27 mouse cellular contexts compared by ENCODE assay signal in genomic region chr12:101893296-101893695, GRCm38 (mm10). TPM values are rescaled to one million over a fixed set of nuclear protein-coding genes. Genes with fewer than 3 reads are reported as not detected.
A peak's percentile ranks its signal among the peaks of the same experiment; 100 is the strongest.
DNase-seq lines count a peak whose midpoint lies in the region; ATAC-seq and TF ChIP-seq lines count a peak whose summit lies in the region.
"Had no signal": no experiment of that assay in that cellular context is flagged by ENCODE, and none has a peak within 500 bp of the region (broad histone marks: within the 10 kb centered on the region; RNA-seq: fewer than 3 reads in every experiment).

No protein-coding gene starts in this region.

- TF ChIP-seq CTCF in kidney, postnatal 0 days (IDR thresholded peaks at IDR 0.05; ENCODE audit: low read depth), result no peak
- no peak for TF ChIP-seq CTCF in left cerebral cortex, adult 2 months (IDR thresholded peaks at IDR 0.05)

- no peaks in the 10 kb centered on the region for H3K9me3 ChIP-seq in kidney, postnatal 0 days (replicated peaks; ENCODE audit: low read length)
- H3K9me3 ChIP-seq: forebrain, embryonic 10.5 days; G1E; heart, embryonic 12.5 days; limb, embryonic 13.5 days; liver, embryonic 13.5 days; midbrain, embryonic 12.5 days had no signal

- H3K4me1 ChIP-seq in kidney, postnatal 0 days (replicated peaks; ENCODE audit: insufficient read depth, low read length), result no peaks in the 10 kb centered on the region
- H3K4me1 ChIP-seq: forebrain, embryonic 10.5 days; heart, embryonic 12.5 days; limb, embryonic 13.5 days; liver, embryonic 13.5 days; midbrain, embryonic 12.5 days had no signal

- DNase-seq in kidney, postnatal 0 days (ENCODE audit: low spot score), result peak; percentile 8
- no peak for DNase-seq in kidney, postnatal 10 days
- peak; percentile 28 to 29 for DNase-seq in left cerebral cortex, adult 2 months (ENCODE audit: extremely low spot score in 1 of 2, low spot score in 2 of 2)
- DNase-seq in left cerebral cortex, postnatal 10 days (ENCODE audit: extremely low spot score in 1 of 2, low spot score in 2 of 2), result no peak
- DNase-seq in brain, adult 2 months (ENCODE audit: low read depth, low spot score), result peak; percentile 79
- DNase-seq in telencephalon, adult 2 months (ENCODE audit: low read depth, low spot score), result peak; percentile 36
- DNase-seq in spleen, postnatal 14 days (ENCODE audit: low spot score in 2 of 2), result no peak
- DNase-seq: adrenal gland, adult 2 months; B cell, adult 2 months; cerebellum, adult 18-20 months; cerebellum, postnatal 14 days; gastrocnemius, postnatal 14 days; heart, adult 18-20 months; heart, postnatal 10 days; liver, embryonic 13.5 days; lung, adult 2 months; lung, postnatal 14 days had no signal

- no peaks in the 10 kb centered on the region for H3K27me3 ChIP-seq in kidney, postnatal 0 days (ENCODE audit: insufficient read depth, low read length)
- H3K27me3 ChIP-seq: CH12.LX; heart, embryonic 12.5 days; limb, embryonic 13.5 days; liver, embryonic 13.5 days; midbrain, embryonic 12.5 days; Patski had no signal

- H3K9ac ChIP-seq in kidney, postnatal 0 days (ENCODE audit: low read depth, low read length), result no peak overlapping the region
- H3K9ac ChIP-seq: heart, embryonic 12.5 days; limb, embryonic 13.5 days; liver, embryonic 13.5 days; midbrain, embryonic 12.5 days had no signal

- H3K4me2 ChIP-seq in kidney, postnatal 0 days (ENCODE audit: low read length), result no peak overlapping the region
- H3K4me2 ChIP-seq: heart, embryonic 12.5 days; limb, embryonic 13.5 days; liver, embryonic 13.5 days; midbrain, embryonic 12.5 days had no signal

- WGBS in kidney, postnatal 0 days, result 67% methylated on average over 8 of the region's 8 CpGs

- no peak overlapping the region for H3K27ac ChIP-seq in kidney, postnatal 0 days
- peak overlapping the region; percentile 20; the same call in 1 of the 2 replicates for H3K27ac ChIP-seq in left cerebral cortex, adult 2 months
- H3K27ac ChIP-seq: forebrain, embryonic 10.5 days; hindbrain, postnatal 0 days; limb, embryonic 13.5 days; liver, embryonic 13.5 days; midbrain, embryonic 12.5 days had no signal

- intact Hi-C loops in left cerebral cortex, adult 2 months (cut with DNase I), result no loop called here
- intact Hi-C loops in left cerebral cortex, postnatal 10 days (cut with DNase I), result no loop called here

- H3K4me3 ChIP-seq in kidney, postnatal 0 days (replicated peaks; ENCODE audit: low read depth, low read length), result no peak overlapping the region
- H3K4me3 ChIP-seq in left cerebral cortex, adult 2 months, result no peak overlapping the region
- H3K4me3 ChIP-seq: forebrain, embryonic 10.5 days; heart, embryonic 12.5 days; limb, embryonic 13.5 days; liver, embryonic 13.5 days; midbrain, embryonic 12.5 days had no signal

- ATAC-seq in kidney, postnatal 0 days (replicated peaks; ENCODE audit: low FRiP score, low read depth), result no peak
- ATAC-seq: forebrain, embryonic 16.5 days; hindbrain, postnatal 0 days; intestine, embryonic 16.5 days; Patski had no signal

- peaks cover 16% of the 10 kb centered on the region for H3K36me3 ChIP-seq in kidney, postnatal 0 days (ENCODE audit: insufficient read depth, low read length)

RNA-seq across cellular contexts. Expression of gene Trip11, which starts 19.8 kb away (rescaled TPM):
- polyA plus RNA-seq in kidney, postnatal 0 days (2015; fragmentation: Nextera tagmentation; extraction: Ambion mirVana), result 21.7 and 25.8 TPM in 2 replicates
- total RNA-seq in left cerebral cortex, adult 2 months (2021), result 10 to 100 TPM; 30.7 to 30.8 TPM
- total RNA-seq in left cerebral cortex, postnatal 10 days (2021), result 10 to 100 TPM; 20.1 to 22.9 TPM

Comparison
In these comparisons a context has a peak if more than half of its experiments do, and no peak if none do; other contexts are left out.
1. DNase-seq: peak in kidney, postnatal 0 days (single experiment), left cerebral cortex, adult 2 months (2 of 2), brain, adult 2 months (single experiment) and telencephalon, adult 2 months (single experiment); none in kidney, postnatal 10 days (single experiment), left cerebral cortex, postnatal 10 days (0 of 2) and spleen, postnatal 14 days (0 of 2).